Mouse (Mus musculus) embryonic facial prominence, embryonic 10.5 days (tissue): ENCODE measurements at regions not wholly inside any gene's neighbourhood (a gene's known extent, or its start where the extent isn't known, plus 50 kb on each side); places are given as distances from the start of the nearest gene placed in this dataset.

Experiments used
- DNase-seq: peaks from one replicate; pipeline ENCODE4 v3.0.0-alpha.2; 2017; ENCODE audit warnings: low spot score
- H3K27ac ChIP-seq: fragments of 300-500 bp; sonication (generic); replicated peaks from 2 replicates; pipeline ENCODE4 v1.5.1; 2016; ENCODE audit warnings: mild to moderate bottlenecking
- H3K27me3 ChIP-seq: fragments of 300-500 bp; sonication (generic); replicated peaks from 2 replicates; pipeline ENCODE4 v1.6.1; 2016; ENCODE audit warnings: low read depth, mild to moderate bottlenecking; ENCODE audit not compliant: poor library complexity, severe bottlenecking
- H3K36me3 ChIP-seq: fragments of 300-500 bp; sonication (generic); replicated peaks from 2 replicates; pipeline ENCODE4 v1.6.1; 2016; ENCODE audit warnings: mild to moderate bottlenecking, moderate library complexity
- H3K4me1 ChIP-seq: fragments of 300-500 bp; sonication (generic); 2 replicates; pipeline ENCODE4 v1.6.1; 2016
- H3K4me3 ChIP-seq: fragments of 300-500 bp; sonication (generic); 2 replicates; pipeline ENCODE4 v1.5.1; 2016; ENCODE audit warnings: mild to moderate bottlenecking, moderate library complexity
- H3K9me3 ChIP-seq: fragments of 300-500 bp; sonication (generic); 2 replicates; pipeline ENCODE4 v1.6.1; 2016; ENCODE audit warnings: mild to moderate bottlenecking
- WGBS: fragments of 180-500 bp; shearing (Covaris S2); methylation state at CpG from one replicate; pipeline ENCODE4 v1.1.7; 2016; 5-methylcytosine and 5-hydroxymethylcytosine counted together

- WGBS, result 83% methylated on average over 4 of the region's 4 CpGs
- Histone ChIP-seq H3K4me3 (no peak overlapping the region), H3K4me1 (peaks cover 6% of the 10 kb centered on the region; the same call in 1 of the 2 replicates), H3K27me3 (no peaks in the 10 kb centered on the region), H3K36me3 (no peaks in the 10 kb centered on the region), H3K27ac (no peak overlapping the region), H3K9me3 (no peaks in the 10 kb centered on the region)
- DNase-seq, result no peak
Observed at GRCm38 (mm10) chr13:25882818-25883217, 612.5 kb upstream of the Nrsn1 start.

GRCm38 (mm10) chr13:25868923-25869322 is 598.6 kb upstream of the Nrsn1 start:
- Histone ChIP-seq H3K4me3 (no peak overlapping the region), H3K36me3 (no peaks in the 10 kb centered on the region), H3K27ac (no peak overlapping the region), H3K4me1 (no peaks in the 10 kb centered on the region), H3K27me3 (no peaks in the 10 kb centered on the region), H3K9me3 (no peaks in the 10 kb centered on the region)
- 81% methylated on average over 1 of the region's 1 CpGs for WGBS
- no peak for DNase-seq

- H3K4me3 ChIP-seq, result no peak overlapping the region
- H3K9me3 ChIP-seq, result no peaks in the 10 kb centered on the region
- H3K4me1 ChIP-seq, result 0 out of 2 replicates have a peak, but pooled peaks cover 3% of the 10 kb centered on the region
- no peak overlapping the region for H3K27ac ChIP-seq
- no peaks in the 10 kb centered on the region for H3K27me3 ChIP-seq
- no peaks in the 10 kb centered on the region for H3K36me3 ChIP-seq
- no peak for DNase-seq
Observed at GRCm38 (mm10) chr13:25858207-25858606, 587.9 kb upstream of the Nrsn1 start.

GRCm38 (mm10) chr13:25857569-25857968 is 587.3 kb upstream of the Nrsn1 start:
- Histone ChIP-seq H3K27ac (no peak overlapping the region), H3K4me3 (no peak overlapping the region), H3K36me3 (no peaks in the 10 kb centered on the region), H3K27me3 (no peaks in the 10 kb centered on the region), H3K9me3 (no peaks in the 10 kb centered on the region), H3K4me1 (0 out of 2 replicates have a peak, but pooled peaks cover 3% of the 10 kb centered on the region)
- 72% methylated on average over 3 of the region's 3 CpGs for WGBS
- no peak for DNase-seq

- WGBS, result 86% methylated on average over 3 of the region's 3 CpGs
- H3K36me3 ChIP-seq, result no peaks in the 10 kb centered on the region
Observed at GRCm38 (mm10) chr13:25857096-25857495, 586.8 kb upstream of the Nrsn1 start.

GRCm38 (mm10) chr13:25856549-25856948 is 586.2 kb upstream of the Nrsn1 start:
- whole genome bisulfite sequencing, result 92% methylated on average over 2 of the region's 2 CpGs
- DNase-seq, result no peak

More at GRCm38 (mm10) chr13:25857096-25857495, 586.8 kb upstream of the Nrsn1 start:
- Histone ChIP-seq H3K4me3 (no peak overlapping the region), H3K27me3 (no peaks in the 10 kb centered on the region), H3K9me3 (no peaks in the 10 kb centered on the region), H3K4me1 (0 out of 2 replicates have a peak, but pooled peaks cover 3% of the 10 kb centered on the region), H3K27ac (no peak overlapping the region)
- DNase-seq, result no peak

GRCm38 (mm10) chr13:25848156-25848555 is 577.9 kb upstream of the Nrsn1 start:
- DNase-seq, result no peak
- no peak overlapping the region for H3K4me3 ChIP-seq
- no peaks in the 10 kb centered on the region for H3K9me3 ChIP-seq
- H3K27ac ChIP-seq, result no peak overlapping the region
- H3K36me3 ChIP-seq, result no peaks in the 10 kb centered on the region
- H3K27me3 ChIP-seq, result no peaks in the 10 kb centered on the region
- H3K4me1 ChIP-seq, result no peaks in the 10 kb centered on the region
- WGBS, result 83% methylated on average over 4 of the region's 4 CpGs

More at GRCm38 (mm10) chr13:25856549-25856948, 586.2 kb upstream of the Nrsn1 start:
- H3K9me3 ChIP-seq, result no peaks in the 10 kb centered on the region
- no peaks in the 10 kb centered on the region for H3K36me3 ChIP-seq
- H3K4me1 ChIP-seq, result 0 out of 2 replicates have a peak, but pooled peaks cover 3% of the 10 kb centered on the region
- H3K27ac ChIP-seq, result no peak overlapping the region
- no peaks in the 10 kb centered on the region for H3K27me3 ChIP-seq
- no peak overlapping the region for H3K4me3 ChIP-seq

GRCm38 (mm10) chr13:25838237-25838636 is 567.9 kb upstream of the Nrsn1 start:
- no peaks in the 10 kb centered on the region for H3K4me1 ChIP-seq
- no peaks in the 10 kb centered on the region for H3K27me3 ChIP-seq
- DNase-seq, result no peak
- H3K4me3 ChIP-seq, result no peak overlapping the region
- H3K36me3 ChIP-seq, result no peaks in the 10 kb centered on the region
- H3K27ac ChIP-seq, result no peak overlapping the region
- 85% methylated on average over 4 of the region's 4 CpGs for WGBS
- H3K9me3 ChIP-seq, result no peaks in the 10 kb centered on the region

- Histone ChIP-seq H3K27me3 (no peaks in the 10 kb centered on the region), H3K9me3 (no peaks in the 10 kb centered on the region), H3K36me3 (no peaks in the 10 kb centered on the region), H3K27ac (peak overlapping the region; percentile 66; the same call in 1 of the 2 replicates), H3K4me3 (no peak overlapping the region), H3K4me1 (peaks cover 18% of the 10 kb centered on the region)
- 44% methylated on average over 8 of the region's 8 CpGs for WGBS
- peak; percentile 12 for DNase-seq
Observed at GRCm38 (mm10) chr13:25829146-25829924, 559.0 kb upstream of the Nrsn1 start.

- no peaks in the 10 kb centered on the region for H3K36me3 ChIP-seq
- H3K4me1 ChIP-seq, result no peaks in the 10 kb centered on the region; the same call in 1 of the 2 replicates
- WGBS, result 78% methylated on average over 2 of the region's 2 CpGs
- no peaks in the 10 kb centered on the region for H3K27me3 ChIP-seq
- H3K27ac ChIP-seq, result no peak overlapping the region
- DNase-seq, result no peak
- H3K9me3 ChIP-seq, result no peaks in the 10 kb centered on the region
- H3K4me3 ChIP-seq, result no peak overlapping the region
Observed at GRCm38 (mm10) chr13:25808564-25809253, 538.4 kb upstream of the Nrsn1 start.

- Histone ChIP-seq H3K9me3 (no peaks in the 10 kb centered on the region), H3K4me3 (no peak overlapping the region), H3K27ac (no peak overlapping the region), H3K27me3 (no peaks in the 10 kb centered on the region), H3K36me3 (no peaks in the 10 kb centered on the region), H3K4me1 (peaks cover 12% of the 10 kb centered on the region)
- WGBS, result 18% methylated on average over 2 of the region's 2 CpGs
- no peak for DNase-seq
Observed at GRCm38 (mm10) chr13:25793216-25793803, 523.0 kb upstream of the Nrsn1 start.

- Histone ChIP-seq H3K27me3 (no peaks in the 10 kb centered on the region), H3K4me1 (no peaks in the 10 kb centered on the region), H3K4me3 (no peak overlapping the region), H3K27ac (no peak overlapping the region), H3K36me3 (no peaks in the 10 kb centered on the region), H3K9me3 (no peaks in the 10 kb centered on the region)
- 89% methylated on average over 5 of the region's 5 CpGs for WGBS
- DNase-seq, result no peak
Observed at GRCm38 (mm10) chr13:25781161-25781560, 510.9 kb upstream of the Nrsn1 start.
